Mouse (Mus musculus): ENCODE data around the gene Cfap161.

GRCm38 (mm10) chr7:83812581-83812980, 17.9 kb upstream of the Cfap161 start:
- no peak for TF ChIP-seq EP300 (IDR thresholded peaks at IDR 0.05; ENCODE audit: low read depth)
- no peak for TF ChIP-seq CTCF (IDR thresholded peaks at IDR 0.05; ENCODE audit: low read depth)

All from liver, embryonic 14.5 days (tissue).